Mouse (Mus musculus): Measurements from ENCODE around the gene Hlcs.

Gene Hlcs

DNA sequence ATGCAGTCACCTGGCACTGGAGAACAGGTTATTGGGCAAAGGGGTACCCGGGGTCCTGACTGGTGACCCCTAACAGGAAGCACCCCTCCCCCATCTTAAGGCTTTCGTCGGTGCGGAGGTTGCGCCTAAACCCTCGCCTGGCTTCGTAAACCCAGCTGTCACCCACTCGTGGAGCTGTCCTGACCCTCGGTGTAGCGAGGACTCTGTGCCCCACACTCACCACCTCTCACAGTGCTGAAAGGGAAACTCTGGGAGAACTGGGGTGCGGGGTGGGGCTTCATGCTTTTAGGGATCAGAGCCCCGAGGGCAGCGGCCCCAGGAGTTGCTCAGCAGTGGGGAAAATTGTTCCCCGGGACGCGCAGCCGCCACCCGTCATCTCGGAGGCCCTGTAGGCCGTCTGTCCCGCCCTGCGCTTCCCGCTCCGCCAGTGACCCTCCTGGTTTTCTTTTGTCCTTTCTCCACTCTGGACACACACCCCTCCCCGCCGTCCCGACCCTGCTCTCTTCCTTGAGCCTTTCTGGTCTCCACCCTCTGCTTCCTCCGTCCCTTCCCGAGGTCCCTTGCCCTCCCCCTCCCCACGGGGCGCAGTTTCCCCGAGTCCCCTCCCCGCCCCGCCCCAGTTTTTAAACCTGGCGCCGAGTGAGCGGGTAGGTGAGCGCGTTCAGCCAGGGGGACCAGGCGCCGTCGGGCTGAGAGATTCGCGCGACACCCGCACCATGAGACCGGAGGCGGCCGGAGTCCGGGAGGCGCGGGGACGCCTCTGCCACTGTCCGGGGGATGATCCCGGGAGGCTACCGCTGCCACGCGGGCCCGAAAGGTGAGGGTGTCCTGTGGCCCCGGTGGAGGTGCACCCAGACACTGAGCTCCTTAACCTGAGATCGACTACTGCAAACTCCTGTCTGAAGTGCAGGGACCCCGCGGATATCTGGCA, 14.7 kb upstream of the Hlcs start, which contains the start of gene Ripply3:
Ripply3 (plus strand) TSS at position 640 of the 931 bp plus-strand sequence.
- peak; percentile 66 for DNase-seq (ENCODE audit: low spot score)

GRCm38 (mm10) chr16:94326008-94326407, 12.6 kb upstream of the Hlcs start:
- no peak for DNase-seq (ENCODE audit: low spot score)

- no peak for DNase-seq (ENCODE audit: low spot score)
Measured at GRCm38 (mm10) chr16:94323681-94324080, 10.3 kb upstream of the Hlcs start.

- DNase-seq (ENCODE audit: low spot score) = no peak
Measured at GRCm38 (mm10) chr16:94320223-94320622, 6.9 kb upstream of the Hlcs start.

DNA sequence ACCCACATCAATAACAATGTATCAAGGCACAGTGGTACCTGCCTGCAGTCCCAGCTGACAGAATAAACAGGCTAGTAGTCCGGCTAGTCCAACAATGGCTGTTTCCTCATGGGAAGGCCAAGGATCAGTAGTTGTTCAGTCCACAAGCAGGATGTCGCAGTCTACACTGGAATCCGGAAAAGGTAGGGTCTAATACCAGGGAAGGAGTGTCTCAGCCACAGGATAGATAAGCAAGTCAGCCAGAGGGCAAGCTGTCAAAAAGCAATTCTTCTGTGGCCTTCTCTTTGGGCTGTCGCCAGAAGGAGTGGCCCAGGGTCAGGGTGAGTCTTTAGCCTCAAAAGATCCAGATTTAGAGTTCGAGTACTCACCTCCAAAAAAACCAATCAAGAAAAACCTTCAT, 4.4 kb upstream of the Hlcs start:
- DNase-seq (ENCODE audit: low spot score) = peak; percentile 40

DNA sequence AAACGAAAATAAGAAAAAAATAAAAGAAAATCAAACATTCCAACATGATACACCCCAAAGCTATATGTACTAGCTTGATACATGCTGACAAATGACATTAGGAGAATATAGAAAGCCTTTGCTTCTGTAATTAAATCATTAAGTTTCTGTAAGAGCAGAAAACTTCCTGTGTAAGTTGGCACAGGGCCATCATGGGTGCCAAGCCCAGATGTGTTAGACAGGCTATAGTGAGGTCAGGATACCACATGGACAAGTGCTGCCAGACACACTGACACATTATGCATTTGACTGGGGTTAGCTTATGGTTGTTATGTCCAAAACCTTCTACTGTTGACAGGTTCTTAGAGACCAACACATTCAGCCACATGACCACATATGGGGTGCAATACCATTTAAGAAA, 1.8 kb upstream of the Hlcs start:
- DNase-seq (ENCODE audit: low spot score) = no peak

DNA sequence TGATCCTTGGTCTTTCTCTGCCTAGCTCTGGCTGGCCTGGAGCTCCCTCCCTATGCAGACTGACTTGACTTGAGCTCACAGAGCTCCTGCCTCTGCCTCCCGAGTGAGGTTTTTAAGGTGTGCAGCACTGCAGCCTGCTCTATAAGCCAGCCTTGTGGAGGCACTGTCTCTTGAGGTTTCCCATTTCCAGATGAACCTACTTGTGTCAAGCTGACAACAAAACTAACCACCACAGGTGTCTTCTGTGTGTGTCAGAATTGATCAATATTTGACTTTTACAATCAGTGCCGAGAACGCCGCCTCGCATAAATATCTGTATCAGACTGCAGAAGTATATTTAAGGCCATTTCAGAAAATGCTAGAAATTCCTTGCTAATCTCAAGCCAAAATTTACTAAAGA, 1.3 kb upstream of the Hlcs start:
- DNase-seq (ENCODE audit: low spot score) = no peak

GRCm38 (mm10) chr16:94312663-94313228, 625 bp downstream of the Hlcs start:
- DNase-seq (ENCODE audit: low spot score) = peak; percentile 87

GRCm38 (mm10) chr16:94311931-94312330, 1.4 kb downstream of the Hlcs start:
- no peak for DNase-seq (ENCODE audit: low spot score)

- no peak for DNase-seq (ENCODE audit: low spot score)
Measured at GRCm38 (mm10) chr16:94311416-94311815, 2.0 kb downstream of the Hlcs start.

DNA sequence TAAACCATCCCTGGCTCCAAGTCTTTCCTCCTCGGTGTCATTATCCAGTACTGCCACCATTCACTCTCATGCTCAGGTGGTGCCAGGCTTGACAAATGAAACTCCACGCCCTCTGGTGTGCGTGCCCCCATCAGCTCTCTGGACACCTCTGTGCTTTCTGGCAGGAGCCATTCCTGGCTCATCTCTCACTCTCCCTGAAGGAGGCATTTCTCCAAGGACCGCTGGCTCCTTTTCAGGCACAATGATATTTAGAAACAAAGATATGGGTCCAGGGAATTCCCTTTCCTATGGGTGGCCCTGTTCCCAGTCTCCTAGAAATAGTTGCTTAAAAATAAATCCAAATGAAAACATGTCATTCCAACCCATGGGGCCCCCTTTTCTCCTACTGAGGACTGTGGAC, 4.3 kb downstream of the Hlcs start:
- DNase-seq (ENCODE audit: low spot score) = no peak

DNA sequence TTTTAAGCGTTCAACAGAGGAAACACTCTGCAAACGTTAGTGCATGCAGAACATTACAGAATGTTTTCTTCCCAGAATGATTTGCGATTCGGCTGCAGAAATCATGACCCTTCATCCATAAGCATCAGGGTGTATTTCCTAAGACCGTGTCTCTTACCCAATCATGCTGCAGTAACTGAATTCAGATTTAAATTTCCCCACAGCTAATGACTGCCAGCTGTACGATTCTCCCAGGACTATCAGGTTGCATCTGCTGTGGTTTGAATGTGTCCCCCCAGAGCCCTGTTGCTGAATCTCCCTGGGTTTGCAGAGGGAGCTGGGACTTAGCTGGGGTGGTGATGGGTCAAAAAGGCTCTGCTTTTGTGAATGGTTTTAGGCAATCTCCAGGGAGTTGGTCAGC, 5.4 kb downstream of the Hlcs start:
- DNase-seq (ENCODE audit: low spot score) = no peak

GRCm38 (mm10) chr16:94307526-94307925, 5.8 kb downstream of the Hlcs start:
- no peak for DNase-seq (ENCODE audit: low spot score)

- no peak for DNase-seq (ENCODE audit: low spot score)
Measured at GRCm38 (mm10) chr16:94303203-94303535, 10.2 kb downstream of the Hlcs start.

DNA sequence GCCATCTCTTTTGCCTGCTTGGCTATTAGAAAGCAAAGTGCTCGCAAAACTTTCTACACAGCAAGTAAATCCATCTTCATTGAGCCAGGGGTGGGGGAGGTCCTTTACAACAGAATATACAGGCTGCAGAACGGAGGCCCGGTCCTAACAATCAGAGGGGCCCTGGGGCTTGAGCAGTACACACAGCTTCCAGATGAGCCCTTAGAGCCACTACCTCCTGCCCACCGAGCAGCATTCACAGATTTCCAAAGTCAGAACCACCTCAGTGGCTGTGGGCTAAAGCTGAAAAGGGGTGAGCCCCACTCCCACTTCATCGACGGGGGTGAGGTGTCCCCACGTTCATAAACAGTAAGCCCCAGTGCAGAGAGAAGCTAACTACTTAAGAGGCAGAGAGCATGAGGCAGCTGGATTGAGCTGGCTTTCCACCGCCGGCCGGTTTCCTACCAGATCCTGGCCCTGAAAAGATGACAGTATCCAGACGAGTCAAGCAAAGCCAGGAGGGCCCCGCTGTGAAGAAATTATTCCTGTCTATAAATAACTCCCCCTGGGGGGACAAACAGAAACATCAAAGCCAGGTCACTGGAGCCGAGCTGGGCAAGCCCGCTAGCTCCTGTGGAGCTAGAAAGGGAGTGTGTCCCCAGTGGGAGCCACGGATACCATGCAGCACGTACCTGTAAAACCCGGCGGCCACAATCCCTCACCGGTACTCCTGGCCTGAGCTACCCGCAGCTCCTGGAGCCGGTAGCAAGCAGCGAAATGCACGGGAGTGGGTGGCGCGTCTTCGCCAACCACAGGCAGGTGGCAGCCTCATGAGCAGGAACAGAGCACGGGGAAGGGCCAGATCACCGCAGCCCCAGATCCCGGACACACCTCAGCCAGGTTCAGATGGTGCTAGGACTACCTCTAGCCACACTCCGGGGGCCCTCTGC, 10.8 kb downstream of the Hlcs start:
- peak; percentile 24 for DNase-seq (ENCODE audit: low spot score)

DNA sequence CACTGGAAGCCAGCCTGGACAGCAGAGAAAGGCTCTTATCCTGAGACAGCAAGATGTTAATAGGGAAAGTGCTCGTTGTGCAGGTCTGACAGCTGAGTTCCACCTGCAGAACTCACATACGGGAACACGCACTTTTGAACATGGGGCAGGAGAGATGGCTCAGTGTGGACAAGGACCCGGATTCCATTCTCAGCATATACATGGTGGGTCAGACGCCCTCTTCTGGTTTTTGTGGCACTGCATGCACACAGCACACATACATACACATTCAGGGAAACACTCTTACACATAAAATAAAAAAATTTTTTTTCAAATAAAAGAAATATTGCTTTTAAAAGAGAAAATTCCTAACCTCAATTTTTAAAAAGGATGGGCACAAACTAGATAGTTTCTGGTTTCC, 11.7 kb downstream of the Hlcs start:
- DNase-seq (ENCODE audit: low spot score) = no peak

DNA sequence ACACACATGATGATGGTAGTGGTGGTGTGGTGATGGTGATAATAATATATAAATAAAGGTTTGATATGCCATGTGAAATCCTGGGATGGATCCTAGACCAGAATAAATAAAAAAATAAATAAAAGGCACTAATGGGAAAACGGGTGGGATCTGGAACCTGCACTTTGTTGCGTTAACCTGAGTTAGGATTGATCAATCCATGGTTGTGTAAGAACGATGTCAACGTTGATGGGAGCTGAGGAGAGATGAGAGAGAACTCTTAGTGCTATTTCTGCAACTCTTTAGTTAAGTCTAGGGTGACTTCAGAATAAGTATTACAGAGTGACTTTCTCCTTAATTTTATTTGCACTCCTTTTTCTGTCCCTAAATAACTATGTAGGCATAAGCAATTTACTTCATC, 12.2 kb downstream of the Hlcs start:
- DNase-seq (ENCODE audit: low spot score) = no peak

DNA sequence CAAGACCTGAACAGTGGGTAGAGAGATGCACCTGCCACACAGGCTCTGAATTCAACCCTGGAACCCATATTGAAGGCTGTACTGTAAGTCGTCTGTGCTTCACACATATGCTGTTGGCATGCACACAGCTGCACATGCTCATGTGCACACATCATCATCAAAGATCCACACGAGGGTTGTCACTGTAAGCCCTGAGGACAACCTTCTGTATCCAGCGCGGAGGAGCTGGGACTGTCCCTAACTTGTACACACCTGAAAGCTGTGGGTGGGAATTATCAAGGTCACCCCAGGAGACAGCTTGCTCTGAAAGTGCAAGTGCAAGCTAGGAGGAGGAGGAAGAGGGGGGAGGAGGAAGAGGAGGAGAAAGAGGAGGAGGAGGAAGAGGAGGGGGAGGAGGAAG, 14.2 kb downstream of the Hlcs start:
- DNase-seq (ENCODE audit: low spot score) = no peak

GRCm38 (mm10) chr16:94298081-94298480, 15.3 kb downstream of the Hlcs start:
- DNase-seq (ENCODE audit: low spot score) = no peak

- peak; percentile 70 for DNase-seq (ENCODE audit: low spot score)
Measured at GRCm38 (mm10) chr16:94291141-94291540, 22.2 kb downstream of the Hlcs start.

DNA sequence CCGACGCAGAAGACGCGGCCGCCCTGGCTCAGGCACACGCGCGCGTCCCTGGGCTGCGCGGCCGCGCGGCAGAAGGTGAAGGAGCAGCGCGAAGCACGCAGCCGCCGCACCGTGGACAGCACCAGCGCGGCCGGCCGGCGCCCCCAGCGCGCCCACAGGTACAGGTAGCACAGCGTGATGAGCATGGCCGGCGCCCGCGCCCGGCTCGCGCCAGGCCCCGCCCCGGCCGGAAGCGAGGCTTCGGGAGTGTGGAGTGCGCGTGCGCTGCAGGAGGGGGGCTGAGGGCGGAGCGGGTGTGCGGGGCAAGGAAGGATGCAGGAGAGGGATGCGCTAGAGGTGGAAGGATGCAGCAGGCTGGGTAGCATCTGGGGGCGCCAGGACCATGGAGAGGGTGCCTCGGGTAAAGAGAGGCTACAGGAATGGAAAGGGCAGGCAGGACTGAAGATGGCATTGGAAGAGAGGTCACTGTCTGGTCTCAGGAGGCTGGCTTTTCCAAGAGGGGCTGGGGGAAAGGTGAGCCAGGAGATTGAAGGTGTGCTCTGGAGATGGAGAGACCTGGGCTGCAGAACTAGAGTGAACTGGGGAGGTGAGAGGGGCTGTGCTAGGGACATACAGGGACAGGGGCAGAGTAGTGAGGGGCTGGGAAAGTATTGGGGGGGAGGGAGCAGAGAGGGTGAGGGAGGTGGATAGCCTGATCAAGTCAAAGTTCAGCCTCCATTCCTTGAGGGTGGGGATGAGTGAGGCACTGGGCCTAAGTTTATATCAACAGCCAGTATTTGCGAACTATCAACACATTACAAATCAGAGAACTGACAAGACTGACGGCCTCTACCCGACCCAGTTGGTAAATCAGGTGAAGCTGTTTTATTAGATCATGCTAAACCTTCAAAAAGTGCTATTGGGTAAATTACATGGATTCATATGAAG, 23.0 kb downstream of the Hlcs start:
- DNase-seq (ENCODE audit: low spot score) = peak; percentile 86

Measured in yolk sac, embryonic 10.5 days (tissue).